In genomic region chr13:52252303-52252702, GRCm38 (mm10) we compare ENCODE assay signal across 14 mouse cellular contexts.
"Had no signal": no experiment of that assay in that cellular context is flagged by ENCODE, and none has a peak within 500 bp of the region (broad histone marks: within the 10 kb centered on the region; RNA-seq: fewer than 3 reads in every experiment).

No protein-coding gene starts in this region.

- DNase-seq: lung, adult 18-20 months; lung, postnatal 4 days; right cerebral cortex, adult 18-20 months; right cerebral cortex, postnatal 25 days; right cerebral cortex, postnatal 4 days; spleen, adult 18-20 months; thymus, adult 18-20 months; thymus, postnatal 36 days had no signal

- H3K27ac ChIP-seq: midbrain, embryonic 10.5 days; midbrain, embryonic 12.5 days; neural tube, embryonic 13.5 days; neural tube, embryonic 15.5 days had no signal

- H3K9ac ChIP-seq: lung, embryonic 14.5 days; midbrain, embryonic 12.5 days; neural tube, embryonic 13.5 days; neural tube, embryonic 15.5 days had no signal

- H3K9me3 ChIP-seq: midbrain, embryonic 10.5 days; midbrain, embryonic 12.5 days; neural tube, embryonic 13.5 days; neural tube, embryonic 15.5 days had no signal

- H3K4me1 ChIP-seq: midbrain, embryonic 10.5 days; midbrain, embryonic 12.5 days; neural tube, embryonic 13.5 days had no signal

- H3K4me3 ChIP-seq: midbrain, embryonic 10.5 days; midbrain, embryonic 12.5 days; myocyte; neural tube, embryonic 13.5 days; neural tube, embryonic 15.5 days had no signal

- H3K4me2 ChIP-seq: lung, embryonic 14.5 days; midbrain, embryonic 12.5 days; neural tube, embryonic 13.5 days; neural tube, embryonic 15.5 days had no signal

- H3K36me3 ChIP-seq: midbrain, embryonic 10.5 days; midbrain, embryonic 12.5 days; neural tube, embryonic 13.5 days; neural tube, embryonic 15.5 days had no signal
